Comparison of ENCODE assay signal across 11 mouse cellular contexts in genomic region chr16:33612056-33612770, GRCm38 (mm10).
A peak's percentile ranks its signal among the peaks of the same experiment; 100 is the strongest.
DNase-seq lines count a peak whose midpoint lies in the region; ATAC-seq and TF ChIP-seq lines count a peak whose summit lies in the region.
"Had no signal": no experiment of that assay in that cellular context is flagged by ENCODE, and none has a peak within 500 bp of the region (broad histone marks: within the 10 kb centered on the region; RNA-seq: fewer than 3 reads in every experiment).

No protein-coding gene starts in this region.

- no peak for ATAC-seq in midbrain, postnatal 0 days (ENCODE audit: low FRiP score)
- ATAC-seq in midbrain, embryonic 11.5 days (ENCODE audit: low FRiP score), result no peak
- ATAC-seq in stomach, embryonic 15.5 days (ENCODE audit: insufficient read depth, low FRiP score, low read depth), result no peak

- no peaks in the 10 kb centered on the region for H3K4me1 ChIP-seq in midbrain, postnatal 0 days (ENCODE audit: insufficient read depth, low read length)
- peaks cover 4% of the 10 kb centered on the region; the same call in 1 of the 2 replicates for H3K4me1 ChIP-seq in midbrain, embryonic 11.5 days (ENCODE audit: control insufficient read depth, insufficient read depth, low read length)
- no peaks in the 10 kb centered on the region; the same call in 1 of the 2 replicates for H3K4me1 ChIP-seq in stomach, embryonic 15.5 days

- no peak for TF ChIP-seq CTCF in midbrain, postnatal 0 days (IDR thresholded peaks at IDR 0.05)

- no peak overlapping the region for H3K9ac ChIP-seq in midbrain, postnatal 0 days (replicated peaks; ENCODE audit: low read length, poor library complexity, severe bottlenecking)
- H3K9ac ChIP-seq in midbrain, embryonic 11.5 days (ENCODE audit: low read length), result no peak overlapping the region
- H3K9ac ChIP-seq in stomach, embryonic 15.5 days, result no peak overlapping the region

- intact Hi-C loops in heart, postnatal 36 days (cut with DNase I), result no loop called here

- no peak overlapping the region for H3K4me3 ChIP-seq in midbrain, postnatal 0 days (ENCODE audit: low read depth, low read length)
- H3K4me3 ChIP-seq in midbrain, embryonic 11.5 days (ENCODE audit: low read depth, low read length), result no peak overlapping the region
- no peak overlapping the region for H3K4me3 ChIP-seq in stomach, embryonic 15.5 days (replicated peaks)
- H3K4me3 ChIP-seq: erythroblast, embryonic 14.5 days had no signal

- DNase-seq in midbrain, postnatal 0 days (ENCODE audit: low spot score), result peak; percentile 76
- DNase-seq in midbrain, embryonic 11.5 days (ENCODE audit: low spot score, missing footprints), result no peak
- peak; percentile 64 to 73 for DNase-seq in cerebellum, postnatal 25 days
- DNase-seq in heart, postnatal 36 days, result peak; percentile 58 to 70
- DNase-seq in kidney, adult 8-10 months, result no peak
- no peak for DNase-seq in c-Kit-positive CD71-positive TER-119-positive erythroid progenitor cells, embryonic 14.5 days (ENCODE audit: low spot score)
- no peak for DNase-seq in right cerebral cortex, postnatal 14 days
- DNase-seq: midbrain, embryonic 14.5 days; thymus, postnatal 4 days had no signal

- H3K4me2 ChIP-seq in midbrain, postnatal 0 days (ENCODE audit: low read depth, low read length, poor library complexity, severe bottlenecking), result no peak overlapping the region
- H3K4me2 ChIP-seq in midbrain, embryonic 11.5 days, result no peak overlapping the region
- H3K4me2 ChIP-seq in stomach, embryonic 15.5 days, result no peak overlapping the region

- H3K36me3 ChIP-seq in midbrain, postnatal 0 days (ENCODE audit: insufficient read depth, low read length), result no peaks in the 10 kb centered on the region
- no peaks in the 10 kb centered on the region for H3K36me3 ChIP-seq in midbrain, embryonic 11.5 days (ENCODE audit: control insufficient read depth, insufficient read depth, low read length)
- no peaks in the 10 kb centered on the region for H3K36me3 ChIP-seq in stomach, embryonic 15.5 days

- no peak overlapping the region for H3K27ac ChIP-seq in midbrain, postnatal 0 days (ENCODE audit: low read depth, low read length)
- no peak overlapping the region for H3K27ac ChIP-seq in midbrain, embryonic 11.5 days (ENCODE audit: low read depth, low read length)
- peak overlapping the region; percentile 65; the same call in 1 of the 2 replicates for H3K27ac ChIP-seq in stomach, embryonic 15.5 days

- 78% methylated on average over 6 of the region's 6 CpGs for WGBS in midbrain, postnatal 0 days
- whole genome bisulfite sequencing in midbrain, embryonic 11.5 days, result 91% methylated on average over 6 of the region's 6 CpGs
- WGBS in stomach, embryonic 15.5 days, result 59% methylated on average over 6 of the region's 6 CpGs

- no peaks in the 10 kb centered on the region for H3K27me3 ChIP-seq in midbrain, postnatal 0 days (ENCODE audit: insufficient read depth, low read length)
- H3K27me3 ChIP-seq in midbrain, embryonic 11.5 days (ENCODE audit: control insufficient read depth, insufficient read depth, low read length), result no peaks in the 10 kb centered on the region
- no peaks in the 10 kb centered on the region for H3K27me3 ChIP-seq in stomach, embryonic 15.5 days (replicated peaks)

- H3K9me3 ChIP-seq in midbrain, postnatal 0 days (ENCODE audit: low read length), result no peaks in the 10 kb centered on the region
- H3K9me3 ChIP-seq in midbrain, embryonic 11.5 days (ENCODE audit: control insufficient read depth, low read length), result no peaks in the 10 kb centered on the region
- H3K9me3 ChIP-seq in stomach, embryonic 15.5 days, result no peaks in the 10 kb centered on the region

Comparison
In these comparisons a context has a peak if more than half of its experiments do, and no peak if none do; other contexts are left out.
1. DNase-seq: peak in midbrain, postnatal 0 days (single experiment), cerebellum, postnatal 25 days (2 of 2) and heart, postnatal 36 days (2 of 2); none in midbrain, embryonic 11.5 days (single experiment), kidney, adult 8-10 months (0 of 2), c-Kit-positive CD71-positive TER-119-positive erythroid progenitor cells, embryonic 14.5 days (single experiment) and right cerebral cortex, postnatal 14 days (single experiment).